Mouse (Mus musculus) forebrain, postnatal 0 days (tissue): Measurements from ENCODE around the gene Atpaf2. TPM values are rescaled to one million over a fixed set of nuclear protein-coding genes. Genes with fewer than 3 reads are reported as not detected.
A peak's percentile ranks its signal among the peaks of the same experiment; 100 is the strongest.

Experiments used
- ATAC-seq: fragments of 200-750 bp; cut with Nextera tagmentation; 2 replicates; pipeline ENCODE4 v1.8.0; 2017; ENCODE audit warnings: mild to moderate bottlenecking, moderate library complexity
- DNase-seq: peaks from one replicate; pipeline ENCODE4 v3.0.0-alpha.2; 2015
- H3K27ac ChIP-seq: fragments of 300-500 bp; sonication (generic); 2 replicates; pipeline ENCODE4 v1.5.1; 2014; ENCODE audit warnings: low read depth, mild to moderate bottlenecking, antibody characterized with exemption, low read length, moderate library complexity, mixed read lengths
- H3K27me3 ChIP-seq: fragments of 300-500 bp; sonication (generic); 2 replicates; pipeline ENCODE4 v1.6.1; 2014; ENCODE audit warnings: mild to moderate bottlenecking, low read length, mixed read lengths; ENCODE audit not compliant: insufficient read depth
- H3K36me3 ChIP-seq: fragments of 300-500 bp; sonication (generic); 2 replicates; pipeline ENCODE4 v1.6.1; 2014; ENCODE audit warnings: mild to moderate bottlenecking, moderate library complexity; ENCODE audit not compliant: insufficient read depth
- H3K4me1 ChIP-seq: fragments of 300-500 bp; sonication (generic); 2 replicates; pipeline ENCODE4 v1.6.1; 2014; ENCODE audit warnings: antibody characterized with exemption; ENCODE audit not compliant: insufficient read depth
- H3K4me2 ChIP-seq: fragments of 300-500 bp; sonication (generic); 2 replicates; pipeline ENCODE4 v1.6.1; 2014; ENCODE audit warnings: low read depth, mild to moderate bottlenecking, moderate library complexity
- H3K4me3 ChIP-seq: fragments of 300-500 bp; sonication (generic); 2 replicates; pipeline ENCODE4 v1.5.1; 2014; ENCODE audit warnings: low read depth, low read length, mixed read lengths
- H3K9ac ChIP-seq: fragments of 300-500 bp; sonication (generic); 2 replicates; pipeline ENCODE4 v1.6.1; 2014; ENCODE audit warnings: mild to moderate bottlenecking
- H3K9me3 ChIP-seq: fragments of 300-500 bp; sonication (generic); 2 replicates; pipeline ENCODE4 v1.6.1; 2016; ENCODE audit warnings: low read length
- CTCF ChIP-seq: sonication (generic); IDR thresholded peaks from 2 replicates; pipeline ENCODE4 v1.5.1; 2016; ENCODE audit warnings: antibody characterized with exemption, control low read depth, low read depth
- WGBS: fragments of 180-500 bp; shearing (Covaris S2); extraction: QIAGEN DNeasy Blood & Tissue Kit; methylation state at CpG from one replicate; pipeline ENCODE4 v1.1.7; 2014; 5-methylcytosine and 5-hydroxymethylcytosine counted together
- polyA plus RNA-seq: library from polyadenylated mRNA; unstranded; fragments of >200 nt; fragmentation: Nextera tagmentation; extraction: Ambion mirVana; gene quantifications from 2 replicates; pipeline ENCODE4 v1.2.1, GENCODE M21; 2015
- total RNA-seq: library from RNA; depleted of rRNA; stranded (reverse); fragments of >200 nt; gene quantifications from 2 replicates; pipeline ENCODE4 v1.2.3, GENCODE M21; 2014; rRNA removed

Atpaf2 gene
- total and polyA plus RNA-seq, 2 experiments from 2014 or later, result 34.5 to 50.8 TPM

- Histone ChIP-seq H3K4me2 (peak overlapping the region; percentile 85), H3K27ac (peak overlapping the region; percentile 82; the same call in 1 of the 2 replicates), H3K27me3 (no peaks in the 10 kb centered on the region), H3K9me3 (no peaks in the 10 kb centered on the region), H3K4me1 (0 out of 2 replicates have a peak, but pooled peaks cover 10% of the 10 kb centered on the region), H3K4me3 (peak overlapping the region; percentile 74), H3K36me3 (no peaks in the 10 kb centered on the region), H3K9ac (peak overlapping the region; percentile 71)
- WGBS, result 54% methylated on average over 2 of the region's 2 CpGs
- TF ChIP-seq CTCF, result peak; percentile 32; the same call in 1 of the 2 replicates
- ATAC-seq (no peak), DNase-seq (no peak)
Measured at GRCm38 (mm10) chr11:60351388-60351787, 66.9 kb downstream of the Atpaf2 start.

Other genes with a start within 250 kb of the Atpaf2 start
- 56.2 and 70.7 TPM in 2 replicates for gene Srebf1, start 195.9 kb downstream of the Atpaf2 start, total RNA-seq
- 28.9 and 32.8 TPM in 2 replicates for gene Srebf1, start 195.9 kb downstream of the Atpaf2 start, polyA plus RNA-seq
- gene Tom1l2, start 65.6 kb downstream of the Atpaf2 start, total RNA-seq, result 72.0 and 80.8 TPM in 2 replicates
- gene Tom1l2, start 65.6 kb downstream of the Atpaf2 start, polyA plus RNA-seq, result 37.2 and 44.3 TPM in 2 replicates
- 13.0 and 15.5 TPM in 2 replicates for gene Drc3, start 65.1 kb downstream of the Atpaf2 start, total RNA-seq
- gene Drc3, start 65.1 kb downstream of the Atpaf2 start, polyA plus RNA-seq, result 6.9 and 10.0 TPM in 2 replicates
- 30.8 and 35.7 TPM in 2 replicates for gene Gid4, start 1.3 kb downstream of the Atpaf2 start, total RNA-seq
- gene Gid4, start 1.3 kb downstream of the Atpaf2 start, polyA plus RNA-seq, result 14.8 and 22.6 TPM in 2 replicates
- gene Drg2, start 36.1 kb upstream of the Atpaf2 start, total RNA-seq, result 78.1 and 82.6 TPM in 2 replicates
- 79.3 and 83.8 TPM in 2 replicates for gene Drg2, start 36.1 kb upstream of the Atpaf2 start, polyA plus RNA-seq
- 0.24 and 0.54 TPM in 2 replicates for gene Myo15, start 50.9 kb upstream of the Atpaf2 start, total RNA-seq
- 0.10 and 0.13 TPM in 2 replicates for gene Myo15, start 50.9 kb upstream of the Atpaf2 start, polyA plus RNA-seq
- gene Alkbh5, start 117.9 kb upstream of the Atpaf2 start, total RNA-seq, result 28.3 and 32.8 TPM in 2 replicates
- gene Alkbh5, start 117.9 kb upstream of the Atpaf2 start, polyA plus RNA-seq, result 14.2 and 21.8 TPM in 2 replicates